9 mouse cellular contexts compared by ENCODE assay signal in the genomic region with DNA sequence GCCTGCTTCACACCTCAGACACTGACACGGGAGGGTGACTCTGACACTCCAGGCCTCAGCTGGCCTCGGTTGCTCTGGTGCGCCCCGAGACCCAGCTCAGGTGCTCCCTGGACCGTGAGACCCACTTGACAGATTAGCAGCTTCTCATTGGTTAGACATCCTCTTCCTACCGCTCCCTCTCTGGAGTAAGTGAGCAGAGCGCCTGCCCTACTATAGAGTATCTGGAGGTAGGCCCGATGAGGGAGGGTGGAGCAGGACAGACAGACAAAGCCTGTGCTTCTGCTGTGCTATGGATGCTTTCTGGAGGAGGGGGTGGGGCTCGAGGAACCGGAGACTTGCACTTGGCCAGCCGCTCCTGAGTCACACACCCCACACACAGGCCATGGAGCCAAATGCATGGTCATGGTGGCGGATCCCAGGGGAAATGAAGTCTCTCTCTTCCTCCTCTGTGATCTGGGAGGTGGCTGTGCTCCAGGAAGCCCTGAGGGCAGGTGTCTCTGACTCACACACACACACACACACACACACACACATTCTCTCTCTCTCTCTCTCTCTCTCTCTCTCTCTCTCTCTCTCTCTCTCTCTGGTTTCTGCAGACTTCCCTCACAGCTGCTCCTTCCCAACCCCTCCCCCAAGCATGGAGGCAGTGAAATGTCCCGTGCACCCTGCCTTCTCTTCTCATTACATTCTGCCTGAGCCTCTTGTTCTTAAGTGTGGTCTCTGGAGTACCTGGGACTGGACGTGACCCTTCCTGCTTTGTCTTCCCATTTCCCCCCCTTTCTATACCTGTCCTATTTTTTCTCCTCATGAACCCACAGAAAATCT. TPM values are rescaled to one million over a fixed set of nuclear protein-coding genes. Genes with fewer than 3 reads are reported as not detected.
DNase-seq lines count a peak whose midpoint lies in the region; ATAC-seq lines count a peak whose summit lies in the region.
"Had no signal": no experiment of that assay in that cellular context is flagged by ENCODE, and none has a peak within 500 bp of the region (broad histone marks: within the 10 kb centered on the region; RNA-seq: fewer than 3 reads in every experiment).

No protein-coding gene starts in this region.

- no peak overlapping the region for H3K4me3 ChIP-seq in hindbrain, embryonic 13.5 days

- peak; percentile 45 for DNase-seq in adrenal gland, postnatal 14 days
- DNase-seq in adrenal gland, postnatal 25 days = no peak
- DNase-seq in retina, postnatal 1 day = peak; percentile 58
- DNase-seq in retina, embryonic 14.5 days (ENCODE audit: low spot score) = no peak
- no peak for DNase-seq in spleen, postnatal 36 days (ENCODE audit: low spot score in 2 of 2)
- DNase-seq in layer of hippocampus, adult 9-10 months (ENCODE audit: low spot score) = no peak
- DNase-seq in left cerebral cortex, postnatal 25 days (ENCODE audit: low spot score in 2 of 2) = no peak

- intact Hi-C loops in left cerebral cortex, postnatal 25 days (cut with DNase I) = no loop called here

- no peak overlapping the region for H3K27ac ChIP-seq in hindbrain, embryonic 13.5 days

- no peak overlapping the region for H3K4me2 ChIP-seq in hindbrain, embryonic 13.5 days

- WGBS in hindbrain, embryonic 13.5 days = 62% methylated on average over 14 of the region's 14 CpGs

- H3K27me3 ChIP-seq in hindbrain, embryonic 13.5 days = no peaks in the 10 kb centered on the region

- H3K36me3 ChIP-seq in hindbrain, embryonic 13.5 days = no peaks in the 10 kb centered on the region

- no peak overlapping the region for H3K9ac ChIP-seq in hindbrain, embryonic 13.5 days

- ATAC-seq in hindbrain, embryonic 13.5 days (ENCODE audit: low FRiP score) = peak; percentile 61; the same call in 1 of the 2 replicates

- H3K9me3 ChIP-seq in hindbrain, embryonic 13.5 days = no peaks in the 10 kb centered on the region

- H3K4me1 ChIP-seq in hindbrain, embryonic 13.5 days (replicated peaks) = peaks cover 16% of the 10 kb centered on the region

RNA-seq across cellular contexts. Expression of a gene that starts 9.3 kb away (rescaled TPM):
- total RNA-seq in adrenal gland, postnatal 14 days (2021) = 0.41 TPM in 2 replicates
- total RNA-seq in adrenal gland, postnatal 25 days (2021) = 0.67 and 0.95 TPM in 2 replicates
- polyA plus RNA-seq in hindbrain, embryonic 13.5 days (2015; fragmentation: Nextera tagmentation; extraction: Ambion mirVana) = 0.21 TPM in 1 of 2 replicates, not detected in the other
- 1 to 10 TPM; 1.9 to 2.1 TPM for total RNA-seq in left cerebral cortex, postnatal 25 days (2021)
- total RNA-seq: common myeloid progenitor, adult 5-6 weeks had no signal

RNA-seq across cellular contexts. Expression of a gene that starts 42.9 kb away (rescaled TPM):
- total RNA-seq in adrenal gland, postnatal 14 days (2021) = 10.4 and 10.7 TPM in 2 replicates
- 4.6 and 6.1 TPM in 2 replicates for total RNA-seq in adrenal gland, postnatal 25 days (2021)
- 3.3 and 3.5 TPM in 2 replicates for polyA plus RNA-seq in hindbrain, embryonic 13.5 days (2015; fragmentation: Nextera tagmentation; extraction: Ambion mirVana)
- 10 to 100 TPM in 1 of 2 experiments, 1 to 10 TPM in 1; 8.6 to 10.8 TPM for total RNA-seq in left cerebral cortex, postnatal 25 days (2021)
- total RNA-seq: common myeloid progenitor, adult 5-6 weeks had no signal

Comparison
In these comparisons a context has a peak if more than half of its experiments do, and no peak if none do; other contexts are left out.
1. DNase-seq: peak in adrenal gland, postnatal 14 days (single experiment) and retina, postnatal 1 day (single experiment); none in adrenal gland, postnatal 25 days (single experiment), retina, embryonic 14.5 days (single experiment), spleen, postnatal 36 days (0 of 2), layer of hippocampus, adult 9-10 months (single experiment) and left cerebral cortex, postnatal 25 days (0 of 2).